Mouse (Mus musculus) retina, embryonic 14.5 days (tissue): ENCODE measurements around the gene Ager.

Experiments used
- DNase-seq: peaks from one replicate; pipeline ENCODE4 v3.0.0-alpha.2; 2015; ENCODE audit warnings: low spot score

The Ager gene

DNA sequence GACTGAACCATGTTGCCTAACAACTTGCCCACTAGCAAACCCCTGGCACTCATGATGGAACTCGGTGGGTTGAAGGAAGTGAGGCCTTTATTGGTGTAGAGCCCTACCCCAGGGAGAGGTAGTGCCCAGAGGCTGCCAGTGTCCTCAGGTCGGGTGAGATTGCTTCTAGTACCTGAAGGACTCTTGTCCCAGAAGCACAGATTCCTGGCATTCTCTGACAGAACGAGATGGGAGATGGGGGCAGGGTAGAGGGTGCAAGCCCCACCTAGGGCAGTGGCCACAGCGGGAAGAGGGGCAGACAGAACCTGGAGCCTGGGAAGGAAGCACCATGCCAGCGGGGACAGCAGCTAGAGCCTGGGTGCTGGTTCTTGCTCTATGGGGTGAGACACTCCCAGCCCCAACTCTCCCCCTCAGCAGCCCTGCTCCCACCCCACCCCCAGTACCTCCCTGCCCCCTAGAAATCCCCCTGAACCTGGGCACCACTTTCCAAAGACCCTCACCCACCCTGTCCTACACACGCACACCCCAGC is at the start of gene Ager:
Ager (plus strand) TSS at position 297 of the 530 bp plus-strand sequence.
- DNase-seq, result no peak

DNA sequence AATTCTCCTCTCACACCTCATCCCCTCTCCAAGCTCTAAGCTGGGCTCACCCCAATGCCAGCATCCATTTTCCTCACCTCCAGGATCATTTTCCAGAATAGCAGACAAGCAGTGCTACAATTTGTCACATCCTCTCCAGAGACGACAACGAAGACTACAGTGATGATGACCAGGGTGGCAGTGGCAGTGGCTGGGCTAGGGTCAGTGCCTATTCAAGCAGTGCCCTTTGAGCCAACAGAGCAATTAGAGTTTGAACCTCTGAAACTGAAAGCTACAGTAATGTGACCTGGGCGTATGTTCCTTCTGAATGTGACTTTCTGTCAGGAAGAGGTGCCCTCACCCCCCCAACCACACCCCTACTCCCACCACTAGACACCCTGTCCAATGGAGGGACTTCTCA is 48.5 kb upstream of the Ager start:
- DNase-seq, result no peak

DNA sequence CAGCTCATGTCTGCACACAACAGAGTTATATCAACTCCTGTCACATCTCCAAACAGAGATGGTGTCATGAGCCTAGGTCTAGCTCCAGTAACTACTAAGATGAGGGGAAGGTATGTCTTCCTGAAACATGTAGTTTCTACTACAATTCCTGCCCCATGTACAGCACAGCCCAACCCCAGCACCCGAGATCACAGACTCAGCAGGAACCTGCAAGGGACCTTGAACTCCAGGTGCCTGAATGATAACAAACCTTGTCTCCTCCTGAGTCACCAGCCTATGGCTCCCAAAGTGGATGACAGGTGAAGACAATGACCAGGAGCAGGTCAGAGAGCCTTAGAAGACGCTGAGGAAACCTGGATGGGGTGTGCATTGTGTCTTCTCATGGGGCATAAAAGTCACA is 47.8 kb upstream of the Ager start:
- no peak for DNase-seq

DNA sequence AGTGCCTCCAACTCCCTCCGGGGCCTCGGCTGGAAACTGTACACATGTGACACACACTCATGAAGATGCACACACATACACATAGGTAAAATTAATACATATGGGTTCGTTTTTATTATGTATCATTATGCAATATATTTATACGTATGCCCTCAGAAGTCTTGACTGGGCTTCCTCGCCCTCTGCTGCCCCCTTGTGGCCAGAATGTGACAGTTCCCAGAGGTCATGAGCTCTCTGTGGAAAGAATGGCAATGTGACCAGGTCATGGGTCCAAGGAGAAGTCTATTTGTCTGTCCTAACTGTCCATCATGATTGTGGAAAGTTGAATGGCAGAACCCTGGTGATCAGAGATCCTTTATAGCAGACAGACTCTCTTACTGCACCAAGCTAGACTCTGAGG is 42.2 kb upstream of the Ager start:
- peak; percentile 77 for DNase-seq

DNA sequence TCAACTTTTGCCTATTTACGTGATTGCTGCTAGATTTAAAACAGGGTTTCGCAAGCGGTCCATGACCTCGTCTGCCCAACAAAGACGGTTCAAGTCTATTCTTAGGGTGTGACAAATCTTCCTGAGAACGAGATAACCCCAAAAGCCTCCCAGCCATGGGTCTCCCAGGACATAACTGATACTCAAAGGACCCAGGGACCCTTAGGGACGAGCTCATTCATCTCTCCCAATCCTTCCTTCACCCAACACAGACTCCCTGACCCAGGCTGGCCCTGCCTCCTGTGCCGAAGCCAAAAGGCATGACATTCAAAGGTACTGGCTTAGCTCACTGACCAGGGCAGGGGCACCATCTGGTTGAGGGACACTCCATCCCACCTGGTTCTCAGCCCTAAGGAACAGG is 41.3 kb upstream of the Ager start:
- no peak for DNase-seq

DNA sequence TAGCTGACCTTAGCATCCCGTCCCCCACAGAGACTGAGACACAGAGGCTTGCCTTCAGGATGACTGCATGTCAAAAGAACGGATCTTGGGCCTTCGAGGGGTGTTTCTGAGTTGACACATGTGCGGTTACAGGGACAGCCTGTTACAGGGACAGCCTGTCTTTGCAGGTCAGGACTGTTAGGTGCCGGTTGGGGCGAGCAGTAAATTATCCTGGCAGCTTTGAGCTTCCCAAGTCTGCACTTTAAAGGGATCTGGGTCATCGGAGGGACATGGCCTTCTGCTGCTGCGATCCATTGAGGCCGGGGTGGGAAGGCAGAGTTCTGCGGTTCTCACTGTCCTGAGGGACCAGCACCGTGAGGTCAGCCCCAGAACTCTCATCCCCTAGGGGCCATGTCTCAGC is 40.3 kb upstream of the Ager start:
- DNase-seq, result no peak

DNA sequence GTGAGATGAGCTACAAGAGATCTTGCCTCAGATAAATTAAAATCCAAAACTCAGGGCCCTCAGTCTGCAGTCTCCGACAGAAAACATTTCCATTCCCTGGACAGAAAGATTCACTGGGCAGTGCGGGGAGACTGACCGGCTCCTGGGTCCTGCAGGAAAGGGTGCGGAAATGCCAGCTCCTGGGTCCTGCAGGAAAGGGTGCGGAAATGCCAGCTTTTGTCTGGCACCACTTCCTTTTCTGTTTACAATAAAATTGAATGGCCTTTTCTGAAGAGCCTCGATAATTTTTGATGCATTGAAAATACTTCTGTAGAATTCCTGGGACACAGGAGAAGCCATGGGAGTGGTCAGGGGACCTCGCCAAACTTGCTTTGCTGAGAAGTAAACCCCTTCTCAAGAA is 38.5 kb upstream of the Ager start:
- DNase-seq, result no peak

DNA sequence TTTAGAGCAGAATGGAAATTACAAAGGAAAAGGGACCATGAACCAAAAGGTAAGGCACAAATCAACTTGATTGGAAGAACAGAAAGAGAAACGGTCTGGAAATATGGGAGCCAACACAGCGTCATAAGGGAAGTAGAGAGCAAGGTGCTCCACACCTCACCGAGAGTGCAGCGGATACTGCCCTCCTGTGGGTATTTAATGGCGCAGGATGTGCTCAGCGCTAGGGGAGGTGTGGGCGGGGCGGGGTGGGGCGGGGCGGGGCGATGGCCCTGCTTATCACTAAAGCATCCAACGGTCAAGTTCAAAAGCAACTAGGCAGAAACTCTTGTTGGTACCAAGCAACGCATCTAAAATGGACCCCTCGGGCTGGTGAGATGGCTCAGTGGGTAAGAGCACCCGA is 37.8 kb upstream of the Ager start:
- no peak for DNase-seq

DNA sequence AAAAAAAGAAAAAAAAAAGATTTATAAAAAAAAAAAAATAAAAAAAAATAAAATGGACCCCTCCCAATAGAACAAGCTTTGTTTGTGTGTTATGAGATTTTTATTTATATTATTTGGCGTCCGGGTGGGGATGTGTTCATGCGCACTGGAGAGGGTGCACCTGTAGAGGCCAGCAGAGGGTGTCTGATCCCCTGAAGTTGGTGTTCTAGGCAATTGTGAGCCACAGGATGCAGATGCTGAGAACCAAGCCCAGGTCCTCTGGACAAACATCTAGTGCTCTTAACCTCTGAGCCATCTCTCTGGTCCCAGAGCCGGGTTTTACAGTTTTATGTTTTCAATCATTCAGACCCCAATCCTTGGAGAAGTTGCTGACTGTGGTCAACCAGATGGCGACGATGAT is 37.2 kb upstream of the Ager start:
- no peak for DNase-seq

DNA sequence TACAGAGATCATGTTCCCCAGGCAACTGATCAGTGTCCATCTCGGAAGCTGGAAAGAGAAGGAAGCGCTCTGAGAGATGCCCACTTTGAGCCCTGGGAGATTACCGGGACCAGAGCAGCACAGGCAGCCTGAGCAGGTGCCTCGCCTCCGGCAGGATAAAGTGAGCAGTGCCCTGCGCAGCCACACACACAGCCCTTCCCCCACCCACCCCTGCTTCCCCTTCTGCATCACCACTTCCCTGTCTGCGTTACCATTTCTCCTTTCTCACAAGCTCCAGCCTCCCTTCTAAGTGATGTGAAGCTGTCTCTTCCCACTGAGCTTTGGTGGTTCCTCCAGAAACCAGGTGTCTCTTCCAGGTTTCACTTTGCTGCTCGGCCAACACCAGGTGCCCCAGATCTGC is 36.5 kb upstream of the Ager start:
- no peak for DNase-seq

DNA sequence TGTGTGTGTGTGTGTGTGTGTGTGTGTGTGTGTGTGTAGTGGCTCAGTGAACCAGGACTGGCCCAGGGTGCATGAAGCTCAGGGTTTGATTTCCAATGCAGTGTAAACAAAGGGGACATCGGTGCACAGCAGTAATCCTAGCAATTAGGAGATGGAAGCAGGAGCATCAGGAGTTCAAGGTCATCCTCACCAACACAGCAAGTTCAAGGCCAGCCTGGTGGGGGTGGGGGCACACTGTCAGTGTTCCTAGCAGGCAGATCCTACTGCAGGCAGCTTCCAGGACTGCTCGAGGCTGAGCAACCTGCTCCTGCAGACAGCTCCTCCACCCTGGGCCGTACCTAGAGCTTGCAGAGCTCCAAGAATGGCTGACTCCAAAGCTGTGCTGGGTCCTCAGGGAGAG is 35.1 kb upstream of the Ager start:
- DNase-seq, result no peak

DNA sequence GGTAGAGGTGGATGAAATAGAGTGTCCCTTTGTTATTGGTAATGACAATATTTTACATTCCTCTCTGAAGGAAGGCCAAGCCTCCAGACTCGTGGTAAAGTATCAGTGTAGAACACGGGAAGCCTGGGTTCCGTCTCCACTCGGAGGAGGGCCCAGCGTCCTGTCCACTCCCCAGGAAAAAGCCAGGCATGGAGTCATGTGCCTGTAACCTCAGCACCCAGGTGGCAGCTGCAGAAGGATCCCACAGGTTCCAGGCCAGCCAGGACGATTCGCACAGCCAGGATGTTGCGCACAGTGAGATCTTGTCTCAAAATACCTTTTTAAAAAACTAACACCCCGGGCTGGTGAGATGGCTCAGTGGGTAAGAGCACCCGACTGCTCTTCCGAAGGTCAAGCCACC is 34.3 kb upstream of the Ager start:
- no peak for DNase-seq

DNA sequence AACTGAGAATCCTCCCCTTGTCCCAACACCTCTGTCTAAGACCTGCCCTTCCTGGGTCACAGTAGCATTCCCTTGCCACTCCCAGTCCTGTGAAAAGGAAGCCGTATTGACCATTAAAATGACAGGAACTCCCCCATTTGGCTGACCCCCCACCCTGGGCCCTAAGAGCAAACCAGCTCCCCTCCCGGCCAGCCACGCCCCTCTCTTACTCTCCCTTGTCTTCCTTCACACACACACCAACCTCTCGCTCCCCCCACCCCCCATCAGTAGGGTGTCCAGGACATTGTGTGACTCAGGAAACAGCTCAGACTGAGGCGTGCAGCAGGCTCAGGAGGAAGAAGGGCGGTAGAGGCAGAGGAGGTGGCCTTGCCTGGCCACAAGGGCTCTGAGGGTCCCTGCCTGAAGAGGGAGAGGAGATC is 33.6 kb upstream of the Ager start, which contains the start of gene Notch4:
Notch4 (plus strand) TSS at position 266 of the 419 bp plus-strand sequence.
- DNase-seq, result no peak

DNA sequence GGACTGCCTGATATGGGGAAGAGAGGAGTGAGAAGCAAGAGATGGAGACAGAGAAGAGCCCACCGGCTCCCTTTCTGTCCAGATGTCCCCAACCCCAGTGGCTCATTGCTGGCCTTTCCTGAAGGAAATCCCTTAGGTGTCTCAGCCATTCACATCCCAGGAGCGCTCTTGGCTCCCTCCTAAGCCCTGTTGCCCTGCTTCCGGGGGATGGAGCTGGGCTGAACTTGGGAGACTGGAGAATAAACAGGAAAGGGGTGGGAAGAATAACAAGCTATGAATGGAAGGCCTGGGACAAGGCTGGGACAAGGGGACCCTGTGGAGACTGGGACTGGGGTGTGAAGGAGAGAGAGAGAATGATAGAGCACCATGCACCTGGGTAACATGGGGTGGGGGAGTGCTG is 32.9 kb upstream of the Ager start:
- DNase-seq, result no peak

DNA sequence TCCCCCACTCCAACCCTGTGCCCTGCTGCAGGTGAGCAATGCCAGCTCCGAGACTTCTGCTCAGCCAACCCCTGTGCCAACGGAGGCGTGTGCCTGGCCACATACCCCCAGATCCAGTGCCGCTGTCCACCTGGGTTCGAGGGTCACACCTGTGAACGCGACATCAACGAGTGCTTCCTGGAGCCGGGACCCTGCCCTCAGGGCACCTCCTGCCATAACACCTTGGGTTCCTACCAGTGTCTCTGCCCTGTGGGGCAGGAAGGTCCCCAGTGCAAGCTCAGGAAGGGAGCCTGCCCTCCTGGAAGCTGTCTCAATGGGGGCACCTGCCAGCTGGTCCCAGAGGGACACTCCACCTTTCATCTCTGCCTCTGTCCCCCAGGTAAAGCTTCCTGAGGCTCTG is 30.4 kb upstream of the Ager start:
- DNase-seq, result no peak

DNA sequence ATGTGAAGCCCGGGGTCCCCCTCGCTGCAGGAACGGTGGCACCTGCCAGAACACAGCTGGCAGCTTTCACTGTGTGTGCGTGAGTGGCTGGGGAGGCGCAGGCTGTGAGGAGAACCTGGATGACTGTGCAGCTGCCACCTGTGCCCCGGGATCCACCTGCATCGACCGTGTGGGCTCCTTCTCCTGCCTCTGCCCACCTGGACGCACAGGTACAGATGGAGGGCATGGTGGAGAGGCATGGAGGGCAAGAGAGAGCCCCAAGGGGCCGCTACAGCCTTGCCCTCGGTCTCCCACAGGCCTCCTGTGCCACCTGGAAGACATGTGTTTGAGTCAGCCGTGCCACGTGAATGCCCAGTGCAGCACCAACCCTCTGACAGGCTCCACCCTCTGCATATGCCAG is 29.2 kb upstream of the Ager start:
- no peak for DNase-seq

DNA sequence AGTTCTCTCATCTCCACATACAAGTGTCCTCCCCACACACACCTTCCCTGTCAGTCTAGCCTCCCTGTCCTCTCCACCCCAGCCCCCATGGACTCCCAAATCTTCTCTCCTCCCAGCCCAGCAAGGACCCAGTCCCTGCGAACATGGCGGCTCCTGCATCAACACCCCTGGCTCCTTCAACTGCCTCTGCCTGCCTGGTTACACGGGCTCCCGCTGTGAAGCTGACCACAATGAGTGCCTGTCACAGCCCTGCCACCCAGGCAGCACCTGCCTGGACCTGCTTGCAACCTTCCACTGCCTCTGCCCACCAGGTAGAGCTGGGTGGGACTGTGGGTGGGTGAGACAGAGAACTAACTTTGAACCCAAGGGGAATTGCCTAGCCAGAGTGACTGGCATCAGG is 27.7 kb upstream of the Ager start:
- DNase-seq, result no peak

DNA sequence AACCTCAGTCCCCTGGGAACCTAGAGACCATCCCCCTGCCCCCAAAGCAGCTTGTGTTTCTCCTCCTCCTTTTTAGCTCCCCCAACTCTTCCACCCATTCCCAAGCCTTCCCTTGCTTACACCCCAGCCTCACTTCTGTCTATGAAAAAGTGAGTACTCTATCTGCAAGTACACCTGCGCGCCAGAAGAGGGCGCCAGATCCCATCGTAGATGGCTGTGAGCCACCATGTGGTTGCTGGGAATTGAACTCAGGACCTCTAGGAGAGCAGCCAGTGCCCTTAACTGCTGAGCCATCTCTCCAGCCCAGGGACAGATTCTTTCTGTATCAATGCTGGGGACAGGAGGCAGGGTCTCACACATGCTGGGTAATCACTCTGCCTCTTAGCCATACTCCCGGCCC is 25.8 kb upstream of the Ager start:
- DNase-seq, result peak; percentile 23

DNA sequence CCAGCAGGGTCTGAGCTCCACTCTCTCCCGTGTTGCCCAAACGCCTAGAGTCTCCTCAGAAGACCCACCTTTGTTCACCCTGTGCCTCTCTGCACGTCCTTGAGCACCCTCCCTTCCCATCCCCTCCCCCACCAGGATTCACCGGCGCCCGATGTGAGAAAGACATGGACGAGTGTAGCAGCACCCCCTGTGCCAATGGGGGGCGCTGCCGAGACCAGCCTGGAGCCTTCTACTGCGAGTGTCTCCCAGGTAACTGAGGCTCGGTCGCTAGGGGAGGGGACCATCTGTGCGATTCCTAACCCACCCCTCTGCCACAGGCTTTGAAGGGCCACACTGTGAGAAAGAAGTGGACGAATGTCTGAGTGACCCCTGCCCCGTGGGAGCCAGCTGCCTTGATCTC is 25.3 kb upstream of the Ager start:
- DNase-seq, result peak; percentile 24

DNA sequence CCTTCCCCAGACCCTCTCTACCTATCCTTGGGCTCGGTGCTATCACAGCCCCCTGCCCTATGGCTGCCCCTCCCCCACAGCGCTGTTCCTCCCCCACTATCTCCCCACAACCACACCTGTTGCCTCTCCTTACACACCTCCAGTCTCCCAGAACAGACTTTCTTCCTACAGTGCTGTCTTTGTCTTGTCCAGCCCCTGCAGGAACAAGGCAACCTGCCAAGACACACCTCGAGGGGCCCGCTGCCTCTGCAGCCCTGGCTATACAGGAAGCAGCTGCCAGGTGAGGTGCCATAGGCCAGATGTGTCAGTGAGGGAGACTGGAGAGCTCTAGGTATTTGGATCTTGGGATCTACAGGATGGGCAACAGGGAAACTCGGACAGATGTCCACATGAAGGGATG is 21.1 kb upstream of the Ager start:
- no peak for DNase-seq

DNA sequence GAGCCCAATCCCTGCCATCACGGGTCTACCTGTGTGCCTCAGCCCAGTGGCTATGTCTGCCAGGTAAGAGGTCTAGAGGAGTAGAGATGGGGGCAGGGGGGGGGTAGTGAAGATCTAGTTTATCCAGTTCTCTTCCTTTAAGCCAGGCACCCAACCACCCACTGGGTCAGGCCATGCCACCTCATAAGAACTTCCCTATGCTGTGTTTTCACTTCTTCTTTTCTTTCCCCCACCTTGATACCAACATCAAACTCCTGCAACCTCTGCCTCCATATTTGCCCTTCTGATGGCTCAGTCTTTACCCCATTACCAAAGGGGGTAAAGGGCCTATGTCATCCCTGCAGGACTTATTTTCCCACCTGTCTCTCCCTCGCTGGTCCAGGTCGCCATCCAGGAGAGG is 19.6 kb upstream of the Ager start:
- DNase-seq, result no peak

DNA sequence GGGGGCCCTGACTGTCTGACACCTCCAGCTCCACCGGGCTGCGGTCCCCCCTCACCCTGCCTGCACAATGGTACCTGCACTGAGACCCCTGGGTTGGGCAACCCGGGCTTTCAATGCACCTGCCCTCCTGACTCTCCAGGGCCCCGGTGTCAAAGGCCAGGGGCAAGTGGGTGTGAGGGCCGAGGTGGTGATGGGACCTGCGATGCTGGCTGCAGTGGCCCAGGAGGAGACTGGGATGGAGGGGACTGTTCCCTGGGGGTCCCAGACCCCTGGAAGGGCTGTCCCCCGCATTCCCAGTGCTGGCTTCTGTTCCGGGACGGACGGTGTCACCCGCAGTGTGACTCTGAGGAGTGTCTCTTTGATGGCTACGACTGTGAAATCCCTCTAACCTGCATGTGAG is 15.1 kb upstream of the Ager start:
- DNase-seq, result no peak

DNA sequence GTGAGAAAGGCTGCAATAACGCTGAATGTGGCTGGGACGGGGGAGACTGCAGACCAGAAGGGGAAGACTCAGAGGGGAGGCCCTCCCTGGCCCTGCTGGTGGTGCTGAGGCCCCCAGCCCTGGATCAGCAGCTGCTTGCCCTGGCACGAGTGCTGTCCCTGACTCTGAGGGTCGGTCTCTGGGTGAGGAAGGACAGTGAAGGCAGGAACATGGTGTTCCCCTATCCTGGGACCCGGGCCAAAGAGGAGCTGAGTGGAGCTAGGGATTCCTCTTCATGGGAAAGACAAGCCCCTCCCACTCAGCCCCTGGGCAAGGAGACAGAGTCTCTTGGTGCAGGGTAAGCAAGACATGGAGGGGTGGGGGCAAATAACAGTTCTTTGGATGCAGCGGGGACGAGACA is 14.3 kb upstream of the Ager start:
- DNase-seq, result no peak

DNA sequence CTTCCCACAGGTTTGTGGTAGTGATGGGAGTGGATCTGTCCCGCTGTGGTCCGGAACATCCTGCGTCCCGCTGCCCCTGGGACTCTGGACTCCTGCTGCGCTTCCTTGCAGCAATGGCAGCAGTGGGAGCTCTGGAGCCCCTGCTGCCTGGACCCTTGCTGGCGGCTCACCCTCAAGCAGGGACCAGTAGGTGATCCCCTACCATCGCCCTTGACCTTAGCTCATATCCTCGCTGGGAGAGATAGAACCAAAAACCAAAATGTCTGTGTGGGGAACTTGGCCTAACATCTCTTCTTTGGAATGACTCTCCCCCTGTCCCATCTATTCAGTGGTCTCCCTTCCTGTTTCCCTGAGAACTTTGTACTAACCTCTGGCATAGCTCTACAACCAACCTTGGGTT is 13.8 kb upstream of the Ager start:
- no peak for DNase-seq

DNA sequence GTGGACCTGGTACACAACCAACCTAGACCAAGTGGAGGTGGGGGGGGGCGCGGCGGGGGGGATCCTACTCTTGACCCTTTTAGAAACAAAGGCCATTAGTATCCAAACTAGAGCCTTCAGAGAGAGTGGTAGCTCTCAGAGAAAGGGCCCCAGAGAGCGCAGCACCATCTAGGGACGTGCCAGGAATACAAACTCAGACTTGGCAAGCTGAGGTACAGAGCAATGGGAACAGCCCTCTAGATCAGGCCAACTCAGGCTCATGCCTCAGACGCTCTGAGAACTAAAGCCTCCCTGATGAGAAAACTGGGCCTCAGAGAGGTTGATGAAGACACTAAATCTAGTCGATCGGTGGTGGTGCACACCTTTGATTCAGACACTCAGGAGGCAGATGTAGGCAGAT is 12.5 kb upstream of the Ager start:
- DNase-seq, result no peak
